Mouse (Mus musculus): ENCODE data around the gene Tmod4. TPM values are rescaled to one million over a fixed set of nuclear protein-coding genes. Genes with fewer than 3 reads are reported as not detected.

Gene Tmod4
- polyA plus RNA-seq, 1 experiment from 2014 or later: 0.91 TPM

DNA sequence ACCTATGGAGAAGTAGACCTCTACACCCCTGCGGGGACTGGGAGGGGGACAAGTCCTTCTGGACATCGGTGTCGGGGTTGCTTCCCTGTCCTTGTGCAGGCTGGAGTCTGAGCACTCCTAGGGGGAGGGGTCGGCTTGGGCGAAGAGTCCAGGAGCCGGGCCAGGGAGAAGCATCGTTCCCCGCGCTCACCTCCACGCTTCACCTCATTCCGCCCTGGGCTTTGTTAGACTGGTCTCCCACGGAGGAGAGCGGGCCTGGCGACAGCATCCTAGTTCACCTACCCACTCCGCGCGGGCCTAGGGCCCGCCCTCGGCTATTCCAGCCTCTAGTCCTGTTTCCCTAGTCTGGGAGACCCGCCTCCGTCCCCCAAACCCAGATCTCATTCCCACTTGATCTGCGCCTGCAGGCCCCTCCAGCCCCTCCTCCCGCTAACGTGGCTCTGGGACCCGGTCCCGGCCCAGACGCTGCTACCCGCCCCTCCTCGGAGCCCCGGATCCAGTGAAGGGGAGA lies 36.8 kb downstream of the Tmod4 start:
- Histone ChIP-seq H3K27ac (ENCODE audit: low read depth) (no peak overlapping the region), H3K4me3 (ENCODE audit: low read depth, low read length) (peak overlapping the region; percentile 86), H3K27me3 (replicated peaks; ENCODE audit: control insufficient read depth, insufficient read depth, low read length) (no peaks in the 10 kb centered on the region), H3K4me2 (ENCODE audit: low read length) (peak overlapping the region; percentile 71), H3K9me3 (ENCODE audit: control insufficient read depth, low read length) (no peaks in the 10 kb centered on the region), H3K4me1 (replicated peaks; ENCODE audit: control insufficient read depth, insufficient read depth, low read length) (peaks cover 28% of the 10 kb centered on the region), H3K9ac (ENCODE audit: low read length) (peak overlapping the region; percentile 71), H3K36me3 (ENCODE audit: control insufficient read depth, insufficient read depth, low read length) (peaks cover 4% of the 10 kb centered on the region; the same call in 1 of the 2 replicates)
- under 1% methylated on average over 29 of the region's 30 CpGs for WGBS
- peak; percentile 16; the same call in 1 of the 2 replicates for ATAC-seq (replicated peaks; ENCODE audit: low FRiP score, low TSS enrichment, low read depth)
- peak; percentile 68 for DNase-seq (ENCODE audit: low spot score)

DNA sequence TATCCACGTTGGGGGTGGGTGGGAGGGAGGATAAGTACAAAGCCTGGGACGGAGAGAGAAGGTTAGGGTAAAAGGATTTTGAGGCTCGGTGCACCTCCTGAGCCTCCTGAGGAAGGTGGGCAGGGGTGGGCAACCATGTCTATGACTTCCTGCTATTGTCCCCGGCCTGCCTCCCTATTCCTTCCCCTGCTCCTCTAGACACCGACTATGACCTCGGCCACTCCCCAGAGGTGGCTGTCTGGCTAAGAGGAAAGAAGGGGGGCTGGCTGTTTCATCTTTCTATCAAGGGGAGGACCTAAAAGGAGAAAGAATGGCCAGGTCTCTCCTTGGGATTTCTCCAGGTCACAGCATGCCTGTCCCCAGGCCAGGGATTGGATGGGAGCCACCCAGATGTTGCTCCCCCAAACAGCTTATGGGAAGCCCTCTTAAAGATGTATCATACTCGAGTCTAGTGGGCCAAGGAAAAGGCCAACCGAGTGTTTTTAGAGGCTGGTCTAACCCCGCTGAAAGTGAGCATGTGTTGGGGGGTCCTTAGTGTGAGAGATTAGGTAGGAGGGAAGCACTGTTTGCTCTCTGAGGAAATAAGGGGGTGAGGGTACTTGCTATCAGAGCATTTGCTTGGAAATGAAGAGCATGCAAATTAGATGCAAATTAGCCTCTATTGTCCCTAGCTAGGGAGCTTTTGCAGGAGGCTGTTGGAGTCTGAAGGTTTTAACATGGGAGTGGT lies 37.5 kb downstream of the Tmod4 start:
- no peaks in the 10 kb centered on the region for H3K9me3 ChIP-seq (ENCODE audit: control insufficient read depth, low read length)
- H3K9ac ChIP-seq (ENCODE audit: low read length): peak overlapping the region; percentile 71
- DNase-seq (ENCODE audit: low spot score) (peak; percentile 59), ATAC-seq (replicated peaks; ENCODE audit: low FRiP score, low TSS enrichment, low read depth) (no peak)
- WGBS: 13% methylated on average over 9 of the region's 9 CpGs
- H3K4me2 ChIP-seq (ENCODE audit: low read length): peak overlapping the region; percentile 71
- H3K4me1 ChIP-seq (replicated peaks; ENCODE audit: control insufficient read depth, insufficient read depth, low read length): peaks cover 28% of the 10 kb centered on the region
- peak overlapping the region; percentile 86 for H3K4me3 ChIP-seq (ENCODE audit: low read depth, low read length)
- no peak overlapping the region for H3K27ac ChIP-seq (ENCODE audit: low read depth)
- no peaks in the 10 kb centered on the region for H3K27me3 ChIP-seq (replicated peaks; ENCODE audit: control insufficient read depth, insufficient read depth, low read length)
- H3K36me3 ChIP-seq (ENCODE audit: control insufficient read depth, insufficient read depth, low read length): peaks cover 9% of the 10 kb centered on the region

DNA sequence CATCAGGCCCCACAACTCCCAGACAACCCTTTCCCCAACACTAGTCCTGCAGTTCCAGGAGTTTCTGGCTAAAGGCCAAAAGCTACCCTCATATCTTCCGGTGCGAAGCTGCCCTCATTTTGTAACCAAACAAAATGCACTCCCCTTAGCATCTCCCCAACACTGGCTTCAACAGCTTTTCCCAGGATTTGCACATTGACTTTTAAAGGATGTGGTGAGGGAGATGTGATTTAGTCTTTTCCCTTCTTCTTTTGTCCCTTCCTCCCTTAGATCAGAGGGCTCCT lies 38.0 kb downstream of the Tmod4 start:
- ATAC-seq (replicated peaks; ENCODE audit: low FRiP score, low TSS enrichment, low read depth) (no peak), DNase-seq (ENCODE audit: low spot score) (no peak)
- Histone ChIP-seq H3K27me3 (replicated peaks; ENCODE audit: control insufficient read depth, insufficient read depth, low read length) (no peaks in the 10 kb centered on the region), H3K4me1 (replicated peaks; ENCODE audit: control insufficient read depth, insufficient read depth, low read length) (peaks cover 28% of the 10 kb centered on the region), H3K4me2 (ENCODE audit: low read length) (peak overlapping the region; percentile 71), H3K36me3 (ENCODE audit: control insufficient read depth, insufficient read depth, low read length) (peaks cover 14% of the 10 kb centered on the region), H3K27ac (ENCODE audit: low read depth) (no peak overlapping the region), H3K4me3 (ENCODE audit: low read depth, low read length) (no peak overlapping the region), H3K9ac (ENCODE audit: low read length) (no peak overlapping the region), H3K9me3 (ENCODE audit: control insufficient read depth, low read length) (no peaks in the 10 kb centered on the region)
- 45% methylated on average over 2 of the region's 2 CpGs for WGBS

DNA sequence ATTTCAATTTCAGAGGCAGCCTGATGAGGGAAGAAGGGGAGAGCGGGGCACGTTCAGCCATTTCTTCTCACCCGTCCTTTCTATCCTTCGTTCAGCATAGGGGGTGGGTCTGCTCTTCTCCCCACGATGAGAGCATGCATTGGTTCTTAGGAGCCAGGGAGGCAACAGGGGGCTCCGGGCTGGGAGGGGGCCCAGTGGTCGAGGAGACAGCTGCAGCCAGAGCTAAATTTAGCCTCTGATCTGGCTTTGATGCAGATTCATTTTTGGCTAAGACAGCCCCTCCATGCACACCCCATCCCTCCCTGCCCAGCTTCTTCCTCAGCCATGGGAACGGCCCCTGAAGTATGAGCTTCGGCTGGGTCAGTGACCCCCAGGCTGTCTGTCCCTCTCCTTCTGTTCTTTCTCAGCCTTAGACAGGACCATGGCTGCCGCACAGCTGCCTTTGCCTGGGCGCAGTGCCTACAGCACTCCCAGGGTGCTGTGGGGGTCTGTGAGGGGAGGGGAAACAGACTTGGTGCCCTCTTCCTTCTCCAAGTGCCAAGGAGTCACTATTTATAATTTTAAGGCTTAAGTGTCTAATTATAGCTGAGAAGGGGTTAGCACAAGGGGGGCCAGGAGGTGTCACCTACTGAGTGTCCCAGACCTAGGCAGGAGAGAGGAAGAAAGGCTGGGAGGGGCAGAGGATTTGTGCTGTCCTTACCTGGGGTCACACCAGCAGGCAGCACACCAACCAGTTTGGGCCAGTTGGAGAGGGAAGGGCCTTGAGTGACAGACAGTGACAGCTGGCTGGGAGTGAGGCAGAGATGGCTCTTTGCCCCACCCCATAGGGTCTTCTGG lies 39.4 kb downstream of the Tmod4 start:
- Histone ChIP-seq H3K4me3 (ENCODE audit: low read depth, low read length) (no peak overlapping the region), H3K9me3 (ENCODE audit: control insufficient read depth, low read length) (no peaks in the 10 kb centered on the region), H3K4me2 (ENCODE audit: low read length) (no peak overlapping the region), H3K27ac (ENCODE audit: low read depth) (no peak overlapping the region), H3K4me1 (replicated peaks; ENCODE audit: control insufficient read depth, insufficient read depth, low read length) (peaks cover 28% of the 10 kb centered on the region), H3K27me3 (replicated peaks; ENCODE audit: control insufficient read depth, insufficient read depth, low read length) (no peaks in the 10 kb centered on the region), H3K9ac (ENCODE audit: low read length) (no peak overlapping the region), H3K36me3 (ENCODE audit: control insufficient read depth, insufficient read depth, low read length) (peaks cover 19% of the 10 kb centered on the region)
- ATAC-seq (replicated peaks; ENCODE audit: low FRiP score, low TSS enrichment, low read depth): no peak
- no peak for DNase-seq (ENCODE audit: low spot score)
- WGBS: 47% methylated on average over 11 of the region's 11 CpGs

DNA sequence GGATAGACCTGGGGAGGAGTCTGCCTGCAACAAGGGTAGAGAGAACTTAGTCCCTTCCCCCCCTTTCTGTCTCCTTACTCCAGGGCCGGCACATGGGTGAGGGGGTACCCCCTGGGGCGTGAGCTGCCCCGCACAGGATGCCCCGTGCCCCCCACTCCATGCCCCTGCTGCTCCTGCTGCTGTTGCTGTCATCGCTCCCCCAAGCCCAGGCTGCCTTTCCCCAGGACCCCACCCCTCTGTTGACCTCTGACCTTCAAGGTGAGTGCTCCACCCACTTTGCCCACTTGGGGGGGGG lies 39.9 kb downstream of the Tmod4 start:
- Histone ChIP-seq H3K9ac (ENCODE audit: low read length) (no peak overlapping the region), H3K27me3 (replicated peaks; ENCODE audit: control insufficient read depth, insufficient read depth, low read length) (no peaks in the 10 kb centered on the region), H3K4me1 (replicated peaks; ENCODE audit: control insufficient read depth, insufficient read depth, low read length) (peaks cover 28% of the 10 kb centered on the region), H3K9me3 (ENCODE audit: control insufficient read depth, low read length) (no peaks in the 10 kb centered on the region), H3K36me3 (ENCODE audit: control insufficient read depth, insufficient read depth, low read length) (peaks cover 23% of the 10 kb centered on the region), H3K4me2 (ENCODE audit: low read length) (no peak overlapping the region), H3K4me3 (ENCODE audit: low read depth, low read length) (no peak overlapping the region), H3K27ac (ENCODE audit: low read depth) (no peak overlapping the region)
- DNase-seq (ENCODE audit: low spot score) (no peak), ATAC-seq (replicated peaks; ENCODE audit: low FRiP score, low TSS enrichment, low read depth) (no peak)
- 76% methylated on average over 4 of the region's 5 CpGs for WGBS

DNA sequence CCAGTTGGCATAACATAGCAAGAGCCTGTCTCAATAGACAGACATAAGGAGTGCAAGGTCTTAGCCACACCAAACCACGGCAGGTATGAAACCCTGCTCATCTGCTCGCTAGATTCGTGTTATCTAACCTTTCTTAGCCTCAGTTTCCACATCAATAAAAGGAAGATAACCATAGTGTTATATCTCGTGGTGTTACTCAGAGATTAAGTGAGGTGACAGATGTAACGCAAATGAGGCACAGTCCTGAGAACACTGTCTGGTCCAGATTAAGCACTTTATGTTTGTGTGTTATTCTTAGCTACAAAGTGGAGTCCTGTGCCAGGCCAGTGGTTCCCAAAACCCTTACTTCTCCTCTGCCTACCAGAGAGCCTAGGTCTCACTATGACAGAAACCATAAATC lies 40.6 kb downstream of the Tmod4 start:
- H3K4me1 ChIP-seq (replicated peaks; ENCODE audit: control insufficient read depth, insufficient read depth, low read length): peaks cover 23% of the 10 kb centered on the region
- ATAC-seq (replicated peaks; ENCODE audit: low FRiP score, low TSS enrichment, low read depth) (no peak), DNase-seq (ENCODE audit: low spot score) (no peak)
- no peak overlapping the region for H3K4me3 ChIP-seq (ENCODE audit: low read depth, low read length)
- no peak overlapping the region for H3K4me2 ChIP-seq (ENCODE audit: low read length)
- H3K27me3 ChIP-seq (replicated peaks; ENCODE audit: control insufficient read depth, insufficient read depth, low read length): no peaks in the 10 kb centered on the region
- 81% methylated on average over 5 of the region's 5 CpGs for WGBS
- H3K9me3 ChIP-seq (ENCODE audit: control insufficient read depth, low read length): no peaks in the 10 kb centered on the region
- no peak overlapping the region for H3K27ac ChIP-seq (ENCODE audit: low read depth)
- peaks cover 30% of the 10 kb centered on the region for H3K36me3 ChIP-seq (ENCODE audit: control insufficient read depth, insufficient read depth, low read length)
- H3K9ac ChIP-seq (ENCODE audit: low read length): no peak overlapping the region

DNA sequence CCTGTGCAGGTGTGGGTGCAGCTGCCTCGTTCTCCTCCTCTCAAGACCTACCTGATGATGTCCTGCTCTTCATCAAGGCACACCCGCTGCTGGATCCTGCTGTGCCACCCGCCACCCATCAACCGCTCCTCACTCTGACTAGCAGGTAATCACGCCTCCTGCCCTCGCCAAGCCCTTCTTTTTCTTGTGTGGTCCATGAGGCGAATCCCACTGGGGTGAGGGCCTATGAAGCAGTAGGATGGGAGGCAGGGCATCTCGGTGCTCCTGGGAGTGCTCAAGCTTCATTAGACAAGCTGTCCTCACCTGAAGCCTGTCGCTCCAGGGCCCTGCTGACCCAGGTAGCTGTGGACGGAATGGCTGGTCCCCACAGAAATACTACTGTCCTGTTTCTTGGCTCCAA lies 45.7 kb downstream of the Tmod4 start:
- ATAC-seq (replicated peaks; ENCODE audit: low FRiP score, low TSS enrichment, low read depth) (no peak), DNase-seq (ENCODE audit: low spot score) (no peak)
- Histone ChIP-seq H3K9me3 (ENCODE audit: control insufficient read depth, low read length) (no peaks in the 10 kb centered on the region), H3K4me2 (ENCODE audit: low read length) (no peak overlapping the region), H3K4me1 (replicated peaks; ENCODE audit: control insufficient read depth, insufficient read depth, low read length) (no peaks in the 10 kb centered on the region; the same call in 1 of the 2 replicates), H3K9ac (ENCODE audit: low read length) (no peak overlapping the region), H3K27me3 (replicated peaks; ENCODE audit: control insufficient read depth, insufficient read depth, low read length) (peaks cover 34% of the 10 kb centered on the region), H3K36me3 (ENCODE audit: control insufficient read depth, insufficient read depth, low read length) (peaks cover 58% of the 10 kb centered on the region), H3K27ac (ENCODE audit: low read depth) (no peak overlapping the region), H3K4me3 (ENCODE audit: low read depth, low read length) (no peak overlapping the region)
- 90% methylated on average over 10 of the region's 10 CpGs for WGBS

DNA sequence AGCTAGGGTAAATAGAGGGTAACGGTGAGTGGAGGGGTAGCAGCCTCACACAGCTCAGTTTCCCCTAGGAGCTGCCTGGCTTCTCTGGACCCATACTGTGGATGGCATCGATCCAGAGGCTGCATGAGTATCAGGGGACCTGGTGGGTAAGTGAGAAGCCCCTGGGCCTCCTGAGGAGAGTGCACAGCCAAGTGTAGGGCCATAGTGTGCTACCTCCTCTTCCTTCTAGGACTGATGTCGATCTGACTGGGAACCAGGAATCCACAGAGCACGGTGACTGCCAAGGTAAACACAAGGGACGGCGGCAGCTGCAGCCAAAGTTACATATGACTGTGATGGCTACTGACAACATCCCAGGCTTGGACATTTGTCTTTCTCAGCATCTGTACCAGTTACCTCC lies 46.8 kb downstream of the Tmod4 start:
- no peak for ATAC-seq (replicated peaks; ENCODE audit: low FRiP score, low TSS enrichment, low read depth)
- H3K27ac ChIP-seq (ENCODE audit: low read depth): no peak overlapping the region
- peaks cover 54% of the 10 kb centered on the region for H3K36me3 ChIP-seq (ENCODE audit: control insufficient read depth, insufficient read depth, low read length)
- WGBS: 78% methylated on average over 6 of the region's 6 CpGs
- no peaks in the 10 kb centered on the region for H3K9me3 ChIP-seq (ENCODE audit: control insufficient read depth, low read length)
- no peaks in the 10 kb centered on the region; the same call in 1 of the 2 replicates for H3K4me1 ChIP-seq (replicated peaks; ENCODE audit: control insufficient read depth, insufficient read depth, low read length)
- no peak overlapping the region for H3K4me3 ChIP-seq (ENCODE audit: low read depth, low read length)
- H3K27me3 ChIP-seq (replicated peaks; ENCODE audit: control insufficient read depth, insufficient read depth, low read length): peaks cover 34% of the 10 kb centered on the region
- no peak for DNase-seq (ENCODE audit: low spot score)
- H3K9ac ChIP-seq (ENCODE audit: low read length): no peak overlapping the region
- no peak overlapping the region for H3K4me2 ChIP-seq (ENCODE audit: low read length)
